Comparison of ENCODE assay signal across 7 mouse cellular contexts in genomic region chr12:118846649-118847321, GRCm38 (mm10). TPM values are rescaled to one million over a fixed set of nuclear protein-coding genes. Genes with fewer than 3 reads are reported as not detected.
DNase-seq lines count a peak whose midpoint lies in the region; ATAC-seq and TF ChIP-seq lines count a peak whose summit lies in the region.

No protein-coding gene starts in this region.

- 0 out of 2 replicates have a peak, but pooled peaks cover 5% of the 10 kb centered on the region for H3K4me1 ChIP-seq in bone marrow macrophage, adult 2 months (ENCODE audit: control insufficient read depth, insufficient read depth, low read length)
- peaks cover 36% of the 10 kb centered on the region for H3K4me1 ChIP-seq in limb, embryonic 15.5 days

- H3K36me3 ChIP-seq in limb, embryonic 15.5 days, result no peaks in the 10 kb centered on the region

- TF ChIP-seq POLR2A in bone marrow macrophage, adult 2 months (IDR thresholded peaks at IDR 0.05; ENCODE audit: borderline replicate concordance, low read depth, low read length), result no peak

- no peak overlapping the region for H3K27ac ChIP-seq in bone marrow macrophage, adult 2 months (ENCODE audit: insufficient read depth, low read depth, low read length)
- peak overlapping the region; percentile 34 for H3K27ac ChIP-seq in limb, embryonic 15.5 days

- peak overlapping the region; percentile 68 for H3K4me3 ChIP-seq in bone marrow macrophage, adult 2 months (ENCODE audit: insufficient read depth, low read length)
- H3K4me3 ChIP-seq in limb, embryonic 15.5 days, result peak overlapping the region; percentile 45

- no peaks in the 10 kb centered on the region for H3K9me3 ChIP-seq in limb, embryonic 15.5 days

- ATAC-seq in limb, embryonic 15.5 days (ENCODE audit: insufficient number of reproducible peaks, low FRiP score, low TSS enrichment, low read depth), result no peak

- H3K4me2 ChIP-seq in limb, embryonic 15.5 days, result peak overlapping the region; percentile 70

- H3K9ac ChIP-seq in limb, embryonic 15.5 days, result no peak overlapping the region

- peaks cover 83% of the 10 kb centered on the region for H3K27me3 ChIP-seq in limb, embryonic 15.5 days

- WGBS in limb, embryonic 15.5 days, result under 1% methylated on average over 59 of the region's 59 CpGs

- DNase-seq in ovary, postnatal 36 days (ENCODE audit: low spot score), result peak; percentile 19
- DNase-seq in ovary, postnatal 10 days (ENCODE audit: low spot score), result no peak
- peak; percentile 59 for DNase-seq in forelimb bud, embryonic 11.5 days (ENCODE audit: low read depth, low spot score)
- DNase-seq in naive thymus-derived CD4-positive, alpha-beta T cell, adult 2 months (ENCODE audit: low read depth), result peak; percentile 7
- no peak for DNase-seq in cerebellum, postnatal 4 days (ENCODE audit: low spot score in 2 of 2)

- TF ChIP-seq CTCF in bone marrow macrophage, adult 2 months (IDR thresholded peaks at IDR 0.05; ENCODE audit: low read depth, low read length), result no peak

RNA-seq across cellular contexts. Expression of gene Sp8, which starts 0.7 kb away (rescaled TPM):
- polyA plus RNA-seq in bone marrow macrophage, adult 2 months (2012; ENCODE audit: insufficient read depth, insufficient read length, missing spikeins), result not detected in 2 replicates
- 5.7 and 6.8 TPM in 2 replicates for polyA plus RNA-seq in limb, embryonic 15.5 days (2015; fragmentation: Nextera tagmentation; extraction: Ambion mirVana)

Comparison
In these comparisons a context has a peak if more than half of its experiments do, and no peak if none do; other contexts are left out.
1. DNase-seq: peak in ovary, postnatal 36 days (single experiment), forelimb bud, embryonic 11.5 days (single experiment) and naive thymus-derived CD4-positive, alpha-beta T cell, adult 2 months (single experiment); none in ovary, postnatal 10 days (single experiment) and cerebellum, postnatal 4 days (0 of 2).